Mouse (Mus musculus): ENCODE results near the gene Lin7b.

DNA sequence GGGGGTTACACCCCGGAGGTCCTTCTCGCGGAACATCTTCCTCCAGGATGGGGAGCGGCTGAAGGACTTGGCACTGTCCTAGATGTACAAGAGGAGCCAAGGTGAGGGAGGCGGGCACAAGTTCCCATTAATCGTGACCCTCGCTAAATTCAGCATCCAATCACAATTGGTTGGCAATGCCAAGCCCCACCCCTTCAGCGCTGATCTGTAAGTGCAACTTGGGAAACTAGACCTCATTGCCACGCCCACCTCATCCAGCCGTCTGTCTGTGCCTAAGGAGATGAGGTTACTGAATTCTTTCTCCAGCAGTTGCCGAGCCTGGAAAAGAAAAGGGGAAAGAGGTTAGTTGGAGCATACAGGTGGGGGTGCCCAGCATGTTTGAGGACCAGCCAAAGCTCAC is 29.7 kb downstream of the Lin7b start:
- TF ChIP-seq CTCF (conservative IDR thresholded peaks at IDR 0.05; ENCODE audit: insufficient read depth, insufficient read length, low read depth, low read length), result no peak
- no peak for TF ChIP-seq POLR2A (IDR thresholded peaks at IDR 0.05; ENCODE audit: low read depth, low read length)
